Mouse (Mus musculus) testis, adult 2 months (tissue): Measurements from ENCODE around the gene Mrpl41. TPM values are rescaled to one million over a fixed set of nuclear protein-coding genes. Genes with fewer than 3 reads are reported as not detected.

Experiments
- H3K27ac ChIP-seq: fragments of 200-500 bp; 2 replicates; pipeline ENCODE4 v1.5.1; 2012; ENCODE audit warnings: low read depth, low read length; ENCODE audit not compliant: control insufficient read depth, insufficient read depth
- H3K27me3 ChIP-seq: fragments of 200-500 bp; 2 replicates; pipeline ENCODE4 v1.6.1; 2012; ENCODE audit warnings: mild to moderate bottlenecking, low read length, moderate library complexity; ENCODE audit not compliant: control insufficient read depth, insufficient read depth
- H3K36me3 ChIP-seq: fragments of 200-500 bp; 2 replicates; pipeline ENCODE4 v1.6.1; 2012; ENCODE audit warnings: mild to moderate bottlenecking, low read length; ENCODE audit not compliant: control insufficient read depth, insufficient read depth
- H3K4me1 ChIP-seq: fragments of 200-500 bp; 2 replicates; pipeline ENCODE4 v1.6.1; 2012; ENCODE audit warnings: low read length; ENCODE audit not compliant: control insufficient read depth, insufficient read depth
- H3K4me3 ChIP-seq: fragments of 200-500 bp; 2 replicates; pipeline ENCODE4 v1.5.1; 2012; ENCODE audit warnings: low read depth, mild to moderate bottlenecking, low read length, moderate library complexity, mixed read lengths; ENCODE audit not compliant: control insufficient read depth
- CTCF ChIP-seq: fragments of 200-500 bp; IDR thresholded peaks from 2 replicates; pipeline ENCODE4 v1.5.1; 2012; ENCODE audit warnings: low read depth, mild to moderate bottlenecking, inconsistent platforms, low read length, moderate library complexity; ENCODE audit not compliant: control insufficient read depth, insufficient read depth, insufficient replicate concordance
- POLR2A ChIP-seq: fragments of 200-500 bp; IDR thresholded peaks from 2 replicates; pipeline ENCODE4 v1.6.1; 2012; ENCODE audit warnings: low read depth, mild to moderate bottlenecking, inconsistent platforms, low read length, moderate library complexity; ENCODE audit not compliant: control insufficient read depth
- polyA plus RNA-seq: library from polyadenylated mRNA; depleted of rRNA; stranded (reverse); fragments of >200 nt; gene quantifications from 2 replicates; pipeline ENCODE4 v1.2.3, GENCODE M21; 2012; rRNA removed

Mrpl41 gene
- polyA plus RNA-seq, 1 experiment = 45.1 TPM

GRCm38 (mm10) chr2:24925284-24925683, 49.6 kb downstream of the Mrpl41 start:
- H3K4me1 ChIP-seq = no peaks in the 10 kb centered on the region
- no peak overlapping the region for H3K4me3 ChIP-seq
- H3K36me3 ChIP-seq = no peaks in the 10 kb centered on the region
- no peak overlapping the region for H3K27ac ChIP-seq
- TF ChIP-seq POLR2A (no peak), CTCF (no peak)
- no peaks in the 10 kb centered on the region for H3K27me3 ChIP-seq

Other genes with a start within 250 kb of the Mrpl41 start
- 3.6 and 3.8 TPM in 2 replicates for gene Cacna1b, start 211.9 kb downstream of the Mrpl41 start, polyA plus RNA-seq
- 11.0 and 13.2 TPM in 2 replicates for gene Ehmt1, start 55.5 kb downstream of the Mrpl41 start, polyA plus RNA-seq
- gene Arrdc1, start 39.8 kb downstream of the Mrpl41 start, polyA plus RNA-seq = 13.8 TPM in 2 replicates
- gene Zmynd19, start 25.3 kb downstream of the Mrpl41 start, polyA plus RNA-seq = 35.8 and 37.9 TPM in 2 replicates
- 10.6 and 11.7 TPM in 2 replicates for gene Dph7, start 12.7 kb downstream of the Mrpl41 start, polyA plus RNA-seq
- 50.8 and 58.7 TPM in 2 replicates for gene Pnpla7, start 935 bp upstream of the Mrpl41 start, polyA plus RNA-seq
- 69.1 and 78.2 TPM in 2 replicates for gene Nsmf, start 79.3 kb upstream of the Mrpl41 start, polyA plus RNA-seq
- 0.48 TPM in 2 replicates for gene Entpd8, start 105.2 kb upstream of the Mrpl41 start, polyA plus RNA-seq
- 0.14 and 0.25 TPM in 2 replicates for gene Noxa1, start 120.1 kb upstream of the Mrpl41 start, polyA plus RNA-seq
- gene Nrarp, start 205.7 kb upstream of the Mrpl41 start, polyA plus RNA-seq = 3.8 and 4.0 TPM in 2 replicates
- gene Tor4a, start 221.8 kb upstream of the Mrpl41 start, polyA plus RNA-seq = 0.98 and 1.3 TPM in 2 replicates
- 20.7 and 24.9 TPM in 2 replicates for gene Nelfb, start 236.4 kb upstream of the Mrpl41 start, polyA plus RNA-seq
- gene Stpg3, start 239.5 kb upstream of the Mrpl41 start, polyA plus RNA-seq = 244 and 247 TPM in 2 replicates
- 552 and 576 TPM in 2 replicates for gene Fam166a, start 243.6 kb upstream of the Mrpl41 start, polyA plus RNA-seq
- gene Tubb4b, start 249.6 kb upstream of the Mrpl41 start, polyA plus RNA-seq = 2,564 and 2,638 TPM in 2 replicates